Mouse (Mus musculus) embryonic facial prominence, embryonic 12.5 days (tissue): Measurements from ENCODE around the gene Lgr5. TPM values are rescaled to one million over a fixed set of nuclear protein-coding genes. Genes with fewer than 3 reads are reported as not detected.

Experiments used
- ATAC-seq: fragments of 200-750 bp; cut with Nextera tagmentation; 2 replicates; pipeline ENCODE4 v1.8.0; 2017; ENCODE audit not compliant: insufficient number of reproducible peaks, insufficient read depth, low FRiP score, low TSS enrichment
- H3K27ac ChIP-seq: fragments of 300-500 bp; sonication (generic); 2 replicates; pipeline ENCODE4 v1.5.1; 2016; ENCODE audit warnings: mild to moderate bottlenecking
- H3K27me3 ChIP-seq: fragments of 300-500 bp; sonication (generic); 2 replicates; pipeline ENCODE4 v1.6.1; 2016; ENCODE audit warnings: mild to moderate bottlenecking, moderate library complexity
- H3K36me3 ChIP-seq: fragments of 300-500 bp; sonication (generic); 2 replicates; pipeline ENCODE4 v1.6.1; 2016; ENCODE audit warnings: mild to moderate bottlenecking
- H3K4me1 ChIP-seq: fragments of 300-500 bp; sonication (generic); 2 replicates; pipeline ENCODE4 v1.6.1; 2016
- H3K4me2 ChIP-seq: fragments of 300-500 bp; sonication (generic); replicated peaks from 2 replicates; pipeline ENCODE4 v1.6.1; 2016; ENCODE audit warnings: mild to moderate bottlenecking, moderate library complexity
- H3K4me3 ChIP-seq: fragments of 300-500 bp; sonication (generic); 2 replicates; pipeline ENCODE4 v1.5.1; 2016; ENCODE audit warnings: mild to moderate bottlenecking
- H3K9ac ChIP-seq: fragments of 300-500 bp; sonication (generic); 2 replicates; pipeline ENCODE4 v1.6.1; 2016; ENCODE audit warnings: mild to moderate bottlenecking, moderate library complexity
- H3K9me3 ChIP-seq: fragments of 300-500 bp; sonication (generic); 2 replicates; pipeline ENCODE4 v1.6.1; 2016; ENCODE audit warnings: mild to moderate bottlenecking, moderate library complexity
- WGBS: fragments of 180-500 bp; shearing (Covaris S2); methylation state at CpG from one replicate; pipeline ENCODE4 v1.1.7; 2016; 5-methylcytosine and 5-hydroxymethylcytosine counted together
- polyA plus RNA-seq: library from polyadenylated mRNA; unstranded; fragments of >200 nt; fragmentation: Nextera tagmentation; extraction: Ambion mirVana; gene quantifications from 2 replicates; pipeline ENCODE4 v1.2.1, GENCODE M21; 2016

Lgr5 gene
- polyA plus RNA-seq, 1 experiment from 2014 or later, result 22.1 TPM

GRCm38 (mm10) chr10:115468632-115469031 lies 118.9 kb downstream of the Lgr5 start:
- WGBS, result 46% methylated on average over 7 of the region's 7 CpGs
- H3K4me2 ChIP-seq, result no peak overlapping the region
- H3K4me3 ChIP-seq, result no peak overlapping the region
- ATAC-seq, result no peak
- no peak overlapping the region for H3K27ac ChIP-seq
- H3K9ac ChIP-seq, result no peak overlapping the region
- no peaks in the 10 kb centered on the region for H3K36me3 ChIP-seq
- no peaks in the 10 kb centered on the region for H3K4me1 ChIP-seq
- peaks cover 3% of the 10 kb centered on the region; the same call in 1 of the 2 replicates for H3K27me3 ChIP-seq
- no peaks in the 10 kb centered on the region for H3K9me3 ChIP-seq

- WGBS, result 91% methylated on average over 8 of the region's 8 CpGs
Measured at GRCm38 (mm10) chr10:115467985-115468384, 119.6 kb downstream of the Lgr5 start.

GRCm38 (mm10) chr10:115465778-115466177 lies 121.8 kb downstream of the Lgr5 start:
- Histone ChIP-seq H3K4me2 (no peak overlapping the region), H3K27ac (no peak overlapping the region), H3K36me3 (0 out of 2 replicates have a peak, but pooled peaks cover 2% of the 10 kb centered on the region), H3K27me3 (no peaks in the 10 kb centered on the region), H3K9ac (no peak overlapping the region), H3K9me3 (no peaks in the 10 kb centered on the region), H3K4me1 (no peaks in the 10 kb centered on the region), H3K4me3 (no peak overlapping the region)
- 44% methylated on average over 6 of the region's 6 CpGs for WGBS
- ATAC-seq, result no peak

More at GRCm38 (mm10) chr10:115467985-115468384, 119.6 kb downstream of the Lgr5 start:
- no peaks in the 10 kb centered on the region for H3K4me1 ChIP-seq
- H3K9me3 ChIP-seq, result no peaks in the 10 kb centered on the region
- ATAC-seq, result no peak
- H3K9ac ChIP-seq, result no peak overlapping the region
- no peaks in the 10 kb centered on the region for H3K36me3 ChIP-seq
- no peak overlapping the region for H3K4me3 ChIP-seq
- peaks cover 3% of the 10 kb centered on the region; the same call in 1 of the 2 replicates for H3K27me3 ChIP-seq
- no peak overlapping the region for H3K4me2 ChIP-seq
- H3K27ac ChIP-seq, result no peak overlapping the region

- 77% methylated on average over 7 of the region's 7 CpGs for WGBS
- H3K27me3 ChIP-seq, result no peaks in the 10 kb centered on the region
- ATAC-seq, result no peak
Measured at GRCm38 (mm10) chr10:115465072-115465471, 122.5 kb downstream of the Lgr5 start.

GRCm38 (mm10) chr10:115462646-115463045 lies 124.9 kb downstream of the Lgr5 start:
- H3K36me3 ChIP-seq, result 0 out of 2 replicates have a peak, but pooled peaks cover 2% of the 10 kb centered on the region
- H3K27ac ChIP-seq, result no peak overlapping the region
- H3K9ac ChIP-seq, result no peak overlapping the region
- WGBS, result 38% methylated on average over 5 of the region's 5 CpGs
- no peaks in the 10 kb centered on the region for H3K27me3 ChIP-seq
- H3K4me3 ChIP-seq, result no peak overlapping the region
- no peak for ATAC-seq
- H3K4me2 ChIP-seq, result no peak overlapping the region
- H3K9me3 ChIP-seq, result no peaks in the 10 kb centered on the region
- H3K4me1 ChIP-seq, result no peaks in the 10 kb centered on the region

More at GRCm38 (mm10) chr10:115465072-115465471, 122.5 kb downstream of the Lgr5 start:
- Histone ChIP-seq H3K9ac (no peak overlapping the region), H3K4me2 (no peak overlapping the region), H3K4me1 (no peaks in the 10 kb centered on the region), H3K36me3 (0 out of 2 replicates have a peak, but pooled peaks cover 2% of the 10 kb centered on the region), H3K4me3 (no peak overlapping the region), H3K9me3 (no peaks in the 10 kb centered on the region), H3K27ac (no peak overlapping the region)

- Histone ChIP-seq H3K36me3 (0 out of 2 replicates have a peak, but pooled peaks cover 2% of the 10 kb centered on the region), H3K4me3 (no peak overlapping the region), H3K27ac (no peak overlapping the region), H3K4me1 (no peaks in the 10 kb centered on the region), H3K27me3 (no peaks in the 10 kb centered on the region), H3K9me3 (no peaks in the 10 kb centered on the region), H3K9ac (no peak overlapping the region), H3K4me2 (no peak overlapping the region)
- 37% methylated on average over 6 of the region's 6 CpGs for WGBS
- no peak for ATAC-seq
Measured at GRCm38 (mm10) chr10:115457368-115458021, 130.1 kb downstream of the Lgr5 start.

GRCm38 (mm10) chr10:115448614-115449013 lies 139.0 kb downstream of the Lgr5 start:
- H3K9me3 ChIP-seq, result no peaks in the 10 kb centered on the region
- no peak for ATAC-seq
- 86% methylated on average over 13 of the region's 13 CpGs for WGBS

GRCm38 (mm10) chr10:115437286-115437685 lies 150.3 kb downstream of the Lgr5 start:
- 86% methylated on average over 4 of the region's 4 CpGs for WGBS
- peaks cover 18% of the 10 kb centered on the region; the same call in 1 of the 2 replicates for H3K36me3 ChIP-seq
- no peak overlapping the region for H3K4me3 ChIP-seq
- H3K9ac ChIP-seq, result no peak overlapping the region
- no peak overlapping the region for H3K4me2 ChIP-seq
- H3K27me3 ChIP-seq, result no peaks in the 10 kb centered on the region
- H3K9me3 ChIP-seq, result no peaks in the 10 kb centered on the region
- ATAC-seq, result no peak
- no peak overlapping the region for H3K27ac ChIP-seq
- no peaks in the 10 kb centered on the region for H3K4me1 ChIP-seq

More at GRCm38 (mm10) chr10:115448614-115449013, 139.0 kb downstream of the Lgr5 start:
- H3K9ac ChIP-seq, result no peak overlapping the region
- H3K27me3 ChIP-seq, result no peaks in the 10 kb centered on the region
- no peak overlapping the region for H3K4me2 ChIP-seq
- no peak overlapping the region for H3K27ac ChIP-seq
- no peaks in the 10 kb centered on the region for H3K36me3 ChIP-seq
- H3K4me3 ChIP-seq, result no peak overlapping the region
- H3K4me1 ChIP-seq, result no peaks in the 10 kb centered on the region

- ATAC-seq, result no peak
- whole genome bisulfite sequencing, result 58% methylated on average over 2 of the region's 2 CpGs
- no peak overlapping the region for H3K4me2 ChIP-seq
Measured at GRCm38 (mm10) chr10:115425351-115425750, 162.2 kb downstream of the Lgr5 start.

GRCm38 (mm10) chr10:115421976-115422375 lies 165.6 kb downstream of the Lgr5 start:
- H3K9me3 ChIP-seq, result no peaks in the 10 kb centered on the region
- H3K36me3 ChIP-seq, result peaks cover 49% of the 10 kb centered on the region
- no peak overlapping the region for H3K27ac ChIP-seq
- no peak overlapping the region for H3K9ac ChIP-seq
- no peak overlapping the region for H3K4me3 ChIP-seq
- no peak overlapping the region for H3K4me2 ChIP-seq
- H3K27me3 ChIP-seq, result no peaks in the 10 kb centered on the region
- no peaks in the 10 kb centered on the region for H3K4me1 ChIP-seq
- 89% methylated on average over 4 of the region's 4 CpGs for WGBS
- no peak for ATAC-seq

More at GRCm38 (mm10) chr10:115425351-115425750, 162.2 kb downstream of the Lgr5 start:
- no peaks in the 10 kb centered on the region for H3K9me3 ChIP-seq
- H3K27me3 ChIP-seq, result no peaks in the 10 kb centered on the region
- no peak overlapping the region for H3K9ac ChIP-seq
- no peak overlapping the region for H3K4me3 ChIP-seq
- H3K27ac ChIP-seq, result no peak overlapping the region
- H3K4me1 ChIP-seq, result no peaks in the 10 kb centered on the region
- peaks cover 57% of the 10 kb centered on the region for H3K36me3 ChIP-seq

GRCm38 (mm10) chr10:115414056-115414455 lies 173.5 kb downstream of the Lgr5 start:
- no peak for ATAC-seq
- no peak overlapping the region for H3K27ac ChIP-seq
- H3K4me2 ChIP-seq, result no peak overlapping the region
- H3K4me3 ChIP-seq, result no peak overlapping the region
- 83% methylated on average over 3 of the region's 3 CpGs for WGBS
- H3K9ac ChIP-seq, result no peak overlapping the region
- peaks cover 66% of the 10 kb centered on the region for H3K36me3 ChIP-seq
- no peaks in the 10 kb centered on the region for H3K27me3 ChIP-seq
- H3K4me1 ChIP-seq, result no peaks in the 10 kb centered on the region
- H3K9me3 ChIP-seq, result no peaks in the 10 kb centered on the region

GRCm38 (mm10) chr10:115413496-115413895 lies 174.1 kb downstream of the Lgr5 start:
- no peak for ATAC-seq

More at GRCm38 (mm10) chr10:115413496-115413895, 174.1 kb downstream of the Lgr5 start:
- H3K36me3 ChIP-seq, result peaks cover 65% of the 10 kb centered on the region
- H3K9ac ChIP-seq, result no peak overlapping the region
- no peak overlapping the region for H3K4me2 ChIP-seq
- no peak overlapping the region for H3K27ac ChIP-seq
- H3K4me3 ChIP-seq, result no peak overlapping the region
- 78% methylated on average over 2 of the region's 2 CpGs for WGBS
- H3K4me1 ChIP-seq, result no peaks in the 10 kb centered on the region
- no peaks in the 10 kb centered on the region for H3K27me3 ChIP-seq
- H3K9me3 ChIP-seq, result no peaks in the 10 kb centered on the region
